Mouse (Mus musculus) forebrain, embryonic 15.5 days (tissue): ENCODE data around the gene Polm. TPM values are rescaled to one million over a fixed set of nuclear protein-coding genes. Genes with fewer than 3 reads are reported as not detected.

Experiments
- ATAC-seq: fragments of 200-750 bp; cut with Nextera tagmentation; replicated peaks from 2 replicates; pipeline ENCODE4 v1.8.0; 2017; ENCODE audit warnings: mild to moderate bottlenecking, moderate TSS enrichment, moderate library complexity
- H3K27ac ChIP-seq: fragments of 300-500 bp; sonication (generic); replicated peaks from 2 replicates; pipeline ENCODE4 v1.5.1; 2015; ENCODE audit warnings: mild to moderate bottlenecking, inconsistent platforms
- H3K27me3 ChIP-seq: fragments of 300-500 bp; sonication (generic); 2 replicates; pipeline ENCODE4 v1.6.1; 2015; ENCODE audit warnings: inconsistent platforms
- H3K36me3 ChIP-seq: fragments of 300-500 bp; sonication (generic); 2 replicates; pipeline ENCODE4 v1.6.1; 2015; ENCODE audit warnings: mild to moderate bottlenecking, inconsistent platforms
- H3K4me1 ChIP-seq: fragments of 300-500 bp; sonication (generic); 2 replicates; pipeline ENCODE4 v1.6.1; 2015; ENCODE audit warnings: inconsistent platforms
- H3K4me2 ChIP-seq: fragments of 300-500 bp; sonication (generic); replicated peaks from 2 replicates; pipeline ENCODE4 v1.6.1; 2015; ENCODE audit warnings: mild to moderate bottlenecking, inconsistent platforms
- H3K4me3 ChIP-seq: fragments of 300-500 bp; sonication (generic); 2 replicates; pipeline ENCODE4 v1.5.1; 2015; ENCODE audit warnings: mild to moderate bottlenecking, inconsistent platforms
- H3K9ac ChIP-seq: fragments of 300-500 bp; sonication (generic); replicated peaks from 2 replicates; pipeline ENCODE4 v1.6.1; 2015; ENCODE audit warnings: mild to moderate bottlenecking, inconsistent platforms
- H3K9me3 ChIP-seq: fragments of 300-500 bp; sonication (generic); 2 replicates; pipeline ENCODE4 v1.6.1; 2016; ENCODE audit warnings: inconsistent platforms
- WGBS: fragments of 180-500 bp; shearing (Covaris S2); methylation state at CpG from one replicate; pipeline ENCODE4 v1.1.7; 2015; ENCODE audit warnings: mixed read lengths; 5-methylcytosine and 5-hydroxymethylcytosine counted together
- polyA plus RNA-seq: library from polyadenylated mRNA; unstranded; fragments of >200 nt; fragmentation: Nextera tagmentation; extraction: Ambion mirVana; gene quantifications from 2 replicates; pipeline ENCODE4 v1.2.1, GENCODE M21; 2015

Gene Polm
- polyA plus RNA-seq, 1 experiment from 2014 or later, result 7.0 TPM

GRCm38 (mm10) chr11:5868324-5868723 lies 30.5 kb upstream of the Polm start:
- H3K4me3 ChIP-seq, result no peak overlapping the region
- H3K36me3 ChIP-seq, result peaks cover 16% of the 10 kb centered on the region
- no peak overlapping the region for H3K4me2 ChIP-seq
- H3K9me3 ChIP-seq, result no peaks in the 10 kb centered on the region
- no peak overlapping the region for H3K27ac ChIP-seq
- no peak overlapping the region for H3K9ac ChIP-seq
- no peaks in the 10 kb centered on the region for H3K4me1 ChIP-seq
- 92% methylated on average over 12 of the region's 12 CpGs for WGBS
- no peak for ATAC-seq
- H3K27me3 ChIP-seq, result no peaks in the 10 kb centered on the region

GRCm38 (mm10) chr11:5867196-5867595 lies 29.4 kb upstream of the Polm start:
- Histone ChIP-seq H3K36me3 (peaks cover 8% of the 10 kb centered on the region), H3K4me2 (no peak overlapping the region), H3K4me3 (no peak overlapping the region), H3K9me3 (no peaks in the 10 kb centered on the region), H3K27me3 (peaks cover 9% of the 10 kb centered on the region), H3K27ac (no peak overlapping the region), H3K9ac (no peak overlapping the region), H3K4me1 (no peaks in the 10 kb centered on the region)
- ATAC-seq, result no peak
- 87% methylated on average over 2 of the region's 2 CpGs for WGBS

- H3K4me2 ChIP-seq, result peak overlapping the region; percentile 56
- no peaks in the 10 kb centered on the region for H3K9me3 ChIP-seq
- peak overlapping the region; percentile 31; the same call in 1 of the 2 replicates for H3K4me3 ChIP-seq
- ATAC-seq, result no peak
- H3K36me3 ChIP-seq, result no peaks in the 10 kb centered on the region
- H3K4me1 ChIP-seq, result peaks cover 12% of the 10 kb centered on the region
- WGBS, result 36% methylated on average over 15 of the region's 15 CpGs
- H3K27me3 ChIP-seq, result peaks cover 27% of the 10 kb centered on the region
- H3K27ac ChIP-seq, result no peak overlapping the region
- H3K9ac ChIP-seq, result 0 out of 2 replicates have a peak overlapping the region, but pooled peaks have one; percentile 1
These were observed 24.7 kb upstream of the Polm start for GRCm38 (mm10) chr11:5862394-5863105.

- peak; percentile 47; the same call in 1 of the 2 replicates for ATAC-seq
- no peak within 1 kb of the TSS for H3K27ac ChIP-seq
- no peaks in the 10 kb centered on the region for H3K9me3 ChIP-seq
- WGBS, result 4% methylated on average over 58 of the region's 59 CpGs
- H3K9ac ChIP-seq, result peak within 1 kb of the TSS; percentile 1
- H3K4me3 ChIP-seq, result peak within 1 kb of the TSS; percentile 31
- peaks cover 27% of the 10 kb centered on the region for H3K27me3 ChIP-seq
- H3K4me2 ChIP-seq, result peak within 1 kb of the TSS; percentile 56
- no peaks in the 10 kb centered on the region for H3K36me3 ChIP-seq
- H3K4me1 ChIP-seq, result peaks cover 12% of the 10 kb centered on the region
These were observed 24.0 kb upstream of the Polm start, which contains the start of gene Aebp1 for GRCm38 (mm10) chr11:5861678-5862393. Aebp1 (plus strand) TSS chr11:5861947.

GRCm38 (mm10) chr11:5860639-5861038 lies 22.8 kb upstream of the Polm start:
- H3K9ac ChIP-seq, result no peak overlapping the region
- peaks cover 27% of the 10 kb centered on the region for H3K27me3 ChIP-seq
- no peak overlapping the region for H3K27ac ChIP-seq
- peaks cover 12% of the 10 kb centered on the region for H3K4me1 ChIP-seq
- no peak overlapping the region for H3K4me2 ChIP-seq
- H3K36me3 ChIP-seq, result no peaks in the 10 kb centered on the region
- no peak overlapping the region for H3K4me3 ChIP-seq
- 59% methylated on average over 6 of the region's 6 CpGs for WGBS
- ATAC-seq, result no peak
- H3K9me3 ChIP-seq, result no peaks in the 10 kb centered on the region

GRCm38 (mm10) chr11:5859883-5860550 lies 22.2 kb upstream of the Polm start:
- Histone ChIP-seq H3K9ac (no peak overlapping the region), H3K27me3 (peaks cover 27% of the 10 kb centered on the region), H3K4me1 (peaks cover 12% of the 10 kb centered on the region), H3K27ac (no peak overlapping the region), H3K4me2 (no peak overlapping the region), H3K36me3 (no peaks in the 10 kb centered on the region), H3K4me3 (no peak overlapping the region), H3K9me3 (no peaks in the 10 kb centered on the region)
- no peak for ATAC-seq
- WGBS, result 86% methylated on average over 13 of the region's 13 CpGs

- ATAC-seq, result no peak
- no peaks in the 10 kb centered on the region for H3K36me3 ChIP-seq
- H3K9ac ChIP-seq, result no peak overlapping the region
- H3K9me3 ChIP-seq, result no peaks in the 10 kb centered on the region
- no peak overlapping the region for H3K4me2 ChIP-seq
- H3K4me3 ChIP-seq, result no peak overlapping the region
- peaks cover 27% of the 10 kb centered on the region for H3K27me3 ChIP-seq
- 63% methylated on average over 1 of the region's 1 CpGs for WGBS
- no peak overlapping the region for H3K27ac ChIP-seq
- peaks cover 12% of the 10 kb centered on the region for H3K4me1 ChIP-seq
These were observed 20.9 kb upstream of the Polm start for GRCm38 (mm10) chr11:5858723-5859122.

GRCm38 (mm10) chr11:5856479-5857130 lies 18.8 kb upstream of the Polm start:
- no peak for ATAC-seq
- no peak overlapping the region for H3K4me2 ChIP-seq
- H3K27me3 ChIP-seq, result peaks cover 12% of the 10 kb centered on the region
- no peaks in the 10 kb centered on the region for H3K36me3 ChIP-seq
- no peak overlapping the region for H3K9ac ChIP-seq
- H3K27ac ChIP-seq, result no peak overlapping the region
- peaks cover 7% of the 10 kb centered on the region for H3K4me1 ChIP-seq
- H3K4me3 ChIP-seq, result no peak overlapping the region
- 88% methylated on average over 8 of the region's 8 CpGs for WGBS
- no peaks in the 10 kb centered on the region for H3K9me3 ChIP-seq

- no peak for ATAC-seq
- peaks cover 6% of the 10 kb centered on the region; the same call in 1 of the 2 replicates for H3K27me3 ChIP-seq
- H3K9me3 ChIP-seq, result no peaks in the 10 kb centered on the region
- no peaks in the 10 kb centered on the region for H3K36me3 ChIP-seq
- no peak overlapping the region for H3K4me3 ChIP-seq
- 0 out of 2 replicates have a peak, but pooled peaks cover under 1% of the 10 kb centered on the region for H3K4me1 ChIP-seq
- H3K4me2 ChIP-seq, result no peak overlapping the region
- no peak overlapping the region for H3K9ac ChIP-seq
- WGBS, result 51% methylated on average over 7 of the region's 7 CpGs
- no peak overlapping the region for H3K27ac ChIP-seq
These were observed 18.1 kb upstream of the Polm start for GRCm38 (mm10) chr11:5855902-5856301.

GRCm38 (mm10) chr11:5855481-5855880 lies 17.7 kb upstream of the Polm start:
- Histone ChIP-seq H3K4me2 (no peak overlapping the region), H3K9me3 (no peaks in the 10 kb centered on the region), H3K36me3 (no peaks in the 10 kb centered on the region), H3K27ac (no peak overlapping the region), H3K4me3 (no peak overlapping the region), H3K4me1 (no peaks in the 10 kb centered on the region), H3K9ac (no peak overlapping the region), H3K27me3 (peaks cover 2% of the 10 kb centered on the region; the same call in 1 of the 2 replicates)
- ATAC-seq, result no peak

- H3K4me3 ChIP-seq, result no peak overlapping the region
- H3K27ac ChIP-seq, result no peak overlapping the region
- H3K4me2 ChIP-seq, result no peak overlapping the region
- no peak for ATAC-seq
- H3K9ac ChIP-seq, result no peak overlapping the region
- no peaks in the 10 kb centered on the region for H3K36me3 ChIP-seq
- WGBS, result 64% methylated on average over 1 of the region's 1 CpGs
- H3K4me1 ChIP-seq, result peaks cover 15% of the 10 kb centered on the region
- no peaks in the 10 kb centered on the region for H3K27me3 ChIP-seq
- H3K9me3 ChIP-seq, result no peaks in the 10 kb centered on the region
These were observed 14.5 kb upstream of the Polm start for GRCm38 (mm10) chr11:5852314-5852713.
